Mouse (Mus musculus) induced T-regulatory cell, adult 2 months (primary cell): ENCODE results near the gene Ccnk.

ENCODE experiments used
- DNase-seq: peaks from one replicate; pipeline ENCODE4 v3.0.0-alpha.2; 2012; ENCODE audit warnings: low read depth

Gene Ccnk

GRCm38 (mm10) chr12:108223357-108223756, 44.0 kb downstream of the Ccnk start:
- DNase-seq: no peak

- no peak for DNase-seq
Measured at GRCm38 (mm10) chr12:108225781-108226180, 46.4 kb downstream of the Ccnk start.

- no peak for DNase-seq
Measured at GRCm38 (mm10) chr12:108226216-108226615, 46.8 kb downstream of the Ccnk start.

GRCm38 (mm10) chr12:108226941-108227340, 47.6 kb downstream of the Ccnk start:
- no peak for DNase-seq

GRCm38 (mm10) chr12:108227527-108227926, 48.1 kb downstream of the Ccnk start:
- no peak for DNase-seq

GRCm38 (mm10) chr12:108230077-108230476, 50.7 kb downstream of the Ccnk start:
- DNase-seq: no peak

- no peak for DNase-seq
Measured at GRCm38 (mm10) chr12:108230821-108231794, 51.7 kb downstream of the Ccnk start.

- DNase-seq: no peak
Measured at GRCm38 (mm10) chr12:108231901-108232300, 52.5 kb downstream of the Ccnk start.

- no peak for DNase-seq
Measured at GRCm38 (mm10) chr12:108233736-108234135, 54.4 kb downstream of the Ccnk start.

- DNase-seq: no peak
Measured at GRCm38 (mm10) chr12:108234832-108235602, 55.6 kb downstream of the Ccnk start.

GRCm38 (mm10) chr12:108235976-108236555, 56.7 kb downstream of the Ccnk start:
- no peak for DNase-seq

GRCm38 (mm10) chr12:108237300-108238006, 58.1 kb downstream of the Ccnk start:
- DNase-seq: no peak

- no peak for DNase-seq
Measured at GRCm38 (mm10) chr12:108238395-108239035, 59.1 kb downstream of the Ccnk start.

GRCm38 (mm10) chr12:108239441-108239840, 60.1 kb downstream of the Ccnk start:
- no peak for DNase-seq

- DNase-seq: no peak
Measured at GRCm38 (mm10) chr12:108240401-108240890, 61.1 kb downstream of the Ccnk start.

GRCm38 (mm10) chr12:108240953-108241588, 61.7 kb downstream of the Ccnk start:
- DNase-seq: no peak

GRCm38 (mm10) chr12:108241626-108242025, 62.2 kb downstream of the Ccnk start:
- DNase-seq: no peak

GRCm38 (mm10) chr12:108242243-108242745, 62.9 kb downstream of the Ccnk start:
- DNase-seq: no peak

GRCm38 (mm10) chr12:108244778-108245177, 65.4 kb downstream of the Ccnk start:
- no peak for DNase-seq

- no peak for DNase-seq
Measured at GRCm38 (mm10) chr12:108245579-108245978, 66.2 kb downstream of the Ccnk start.
